Mouse (Mus musculus): ENCODE results near the gene Myo15b.

The Myo15b gene

GRCm38 (mm10) chr11:115903384-115904230, 45.4 kb downstream of the Myo15b start:
- no peak for DNase-seq

GRCm38 (mm10) chr11:115904231-115904955, 46.2 kb downstream of the Myo15b start:
- DNase-seq: peak in 1 of 2 experiments; percentile 72

- DNase-seq: no peak
Measured at GRCm38 (mm10) chr11:115904956-115905790, 47.0 kb downstream of the Myo15b start.

- peak; percentile 30 to 74 for DNase-seq
Measured at GRCm38 (mm10) chr11:115906116-115906515, 47.9 kb downstream of the Myo15b start.

GRCm38 (mm10) chr11:115906521-115906920, 48.3 kb downstream of the Myo15b start:
- DNase-seq: peak in 1 of 2 experiments; percentile 32

- DNase-seq: peak in 1 of 2 experiments; percentile 50
Measured at GRCm38 (mm10) chr11:115911134-115911561, 52.9 kb downstream of the Myo15b start.

GRCm38 (mm10) chr11:115911632-115912376, 53.6 kb downstream of the Myo15b start, which contains the start of gene Smim6:
TSS of gene Smim6 (plus strand) at chr11:115912017.
- peak; percentile 67 to 87 for DNase-seq

GRCm38 (mm10) chr11:115916579-115916978, 58.4 kb downstream of the Myo15b start:
- no peak for DNase-seq

- DNase-seq: no peak
Measured at GRCm38 (mm10) chr11:115918637-115919036, 60.4 kb downstream of the Myo15b start.

GRCm38 (mm10) chr11:115919073-115919472, 60.9 kb downstream of the Myo15b start:
- DNase-seq: no peak

- peak in 1 of 2 experiments; percentile 84 for DNase-seq
Measured at GRCm38 (mm10) chr11:115920110-115920818, 62.1 kb downstream of the Myo15b start.

GRCm38 (mm10) chr11:115921986-115922385, 63.8 kb downstream of the Myo15b start:
- DNase-seq: no peak

GRCm38 (mm10) chr11:115929031-115929430, 70.8 kb downstream of the Myo15b start:
- no peak for DNase-seq

GRCm38 (mm10) chr11:115929818-115930217, 71.6 kb downstream of the Myo15b start:
- no peak for DNase-seq

GRCm38 (mm10) chr11:115931235-115931634, 73.0 kb downstream of the Myo15b start:
- no peak for DNase-seq

- DNase-seq: peak; percentile 98 to 99
Measured at GRCm38 (mm10) chr11:115933108-115933746, 75.0 kb downstream of the Myo15b start, which contains the start of the genes Sap30bp and Recql5. TSS of gene Sap30bp (plus strand) at chr11:115933282. TSS of gene Recql5 (minus strand) at chr11:115933477.

GRCm38 (mm10) chr11:115933747-115934110, 75.5 kb downstream of the Myo15b start:
- no peak for DNase-seq

- DNase-seq: peak; percentile 67 to 85
Measured at GRCm38 (mm10) chr11:115939690-115940329, 81.6 kb downstream of the Myo15b start.

- DNase-seq: no peak
Measured at GRCm38 (mm10) chr11:115941980-115942379, 83.8 kb downstream of the Myo15b start.
